ENCODE assay signal across 9 mouse cellular contexts in genomic region chr11:72050895-72051858, GRCm38 (mm10). TPM values are rescaled to one million over a fixed set of nuclear protein-coding genes. Genes with fewer than 3 reads are reported as not detected.
DNase-seq lines count a peak whose midpoint lies in the region; ATAC-seq and TF ChIP-seq lines count a peak whose summit lies in the region.
"Had no signal": no experiment of that assay in that cellular context is flagged by ENCODE, and none has a peak within 500 bp of the region (broad histone marks: within the 10 kb centered on the region; RNA-seq: fewer than 3 reads in every experiment).

No protein-coding gene starts in this region.

- peak overlapping the region; percentile 56 for H3K4me3 ChIP-seq in heart, embryonic 12.5 days
- H3K4me3 ChIP-seq in embryonic fibroblast, embryonic 13.5 days (ENCODE audit: insufficient read depth, low read length): peak overlapping the region; percentile 41
- H3K4me3 ChIP-seq in midbrain, embryonic 13.5 days (replicated peaks): peak overlapping the region; percentile 58

- H3K36me3 ChIP-seq in heart, embryonic 12.5 days: peaks cover 11% of the 10 kb centered on the region
- peaks cover 5% of the 10 kb centered on the region; the same call in 1 of the 2 replicates for H3K36me3 ChIP-seq in midbrain, embryonic 13.5 days

- WGBS in heart, embryonic 12.5 days: 3% methylated on average over 45 of the region's 45 CpGs
- WGBS in midbrain, embryonic 13.5 days: 2% methylated on average over 44 of the region's 45 CpGs

- no peak for TF ChIP-seq POLR2A in embryonic fibroblast, embryonic 13.5 days (IDR thresholded peaks at IDR 0.05; ENCODE audit: low read depth, low read length)

- peak overlapping the region; percentile 94 for H3K4me2 ChIP-seq in heart, embryonic 12.5 days
- peak overlapping the region; percentile 84 for H3K4me2 ChIP-seq in midbrain, embryonic 13.5 days (replicated peaks)

- peak overlapping the region; percentile 64 for H3K9ac ChIP-seq in heart, embryonic 12.5 days
- peak overlapping the region; percentile 81 for H3K9ac ChIP-seq in midbrain, embryonic 13.5 days (replicated peaks)

- no peak for ATAC-seq in heart, embryonic 12.5 days (ENCODE audit: insufficient number of reproducible peaks, low FRiP score)
- ATAC-seq in midbrain, embryonic 13.5 days: peak; percentile 79

- H3K27me3 ChIP-seq in heart, embryonic 12.5 days (replicated peaks): peaks cover 57% of the 10 kb centered on the region
- H3K27me3 ChIP-seq in midbrain, embryonic 13.5 days: peaks cover 39% of the 10 kb centered on the region

- peak; percentile 39; the same call in 1 of the 2 replicates for TF ChIP-seq CTCF in embryonic fibroblast, embryonic 13.5 days (IDR thresholded peaks at IDR 0.05; ENCODE audit: borderline replicate concordance, insufficient read depth, low read length)

- DNase-seq in heart, postnatal 36 days: no peak
- DNase-seq in NIH3T3 (ENCODE audit: low read depth): peak; percentile 34
- DNase-seq in kidney, postnatal 14 days: peak; percentile 52
- DNase-seq in testis, postnatal 14 days (ENCODE audit: low spot score): peak; percentile 43
- DNase-seq in urinary bladder, postnatal 4 days (ENCODE audit: low spot score in 2 of 2): no peak

- H3K27ac ChIP-seq in heart, embryonic 12.5 days (ENCODE audit: poor library complexity, severe bottlenecking): no peak overlapping the region
- no peak overlapping the region for H3K27ac ChIP-seq in embryonic fibroblast, embryonic 13.5 days (ENCODE audit: insufficient read depth, low read length)
- H3K27ac ChIP-seq in midbrain, embryonic 13.5 days: peak overlapping the region; percentile 65

- no peaks in the 10 kb centered on the region for H3K9me3 ChIP-seq in heart, embryonic 12.5 days (replicated peaks)
- no peaks in the 10 kb centered on the region for H3K9me3 ChIP-seq in midbrain, embryonic 13.5 days

- intact Hi-C loops in heart, postnatal 36 days (cut with DNase I): loop anchor here (5.0 kb wide), 2 partner anchors 81 to 156 kb away; partner anchors contain the start of genes 4933427D14Rik, Gm43951 and Txndc17

- peaks cover 10% of the 10 kb centered on the region for H3K4me1 ChIP-seq in heart, embryonic 12.5 days (replicated peaks)
- no peaks in the 10 kb centered on the region for H3K4me1 ChIP-seq in embryonic fibroblast, embryonic 13.5 days (ENCODE audit: control insufficient read depth, insufficient read depth, low read length)
- H3K4me1 ChIP-seq in midbrain, embryonic 13.5 days (replicated peaks): peaks cover 25% of the 10 kb centered on the region

RNA-seq across cellular contexts. Expression of gene Pimreg, which starts 9.3 kb away (rescaled TPM):
- polyA plus RNA-seq in heart, embryonic 12.5 days (2016; fragmentation: Nextera tagmentation; extraction: Ambion mirVana): 90.6 and 92.7 TPM in 2 replicates
- 1 to 10 TPM; 1.1 to 1.4 TPM for total RNA-seq in heart, postnatal 36 days (2021)
- polyA plus RNA-seq in embryonic fibroblast, embryonic 13.5 days (2011; ENCODE audit: insufficient read length, low read depth, missing spikeins): 26.6 and 32.9 TPM in 2 replicates
- polyA plus RNA-seq in midbrain, embryonic 13.5 days (2015; fragmentation: Nextera tagmentation; extraction: Ambion mirVana): 79.0 and 80.7 TPM in 2 replicates

RNA-seq across cellular contexts. Expression of gene Aipl1, which starts 13.9 kb away (rescaled TPM):
- 0.80 and 1.0 TPM in 2 replicates for polyA plus RNA-seq in heart, embryonic 12.5 days (2016; fragmentation: Nextera tagmentation; extraction: Ambion mirVana)
- not detected for total RNA-seq in heart, postnatal 36 days (2021)
- polyA plus RNA-seq in embryonic fibroblast, embryonic 13.5 days (2011; ENCODE audit: insufficient read length, low read depth, missing spikeins): 0.20 and 0.30 TPM in 2 replicates
- 0.43 and 0.63 TPM in 2 replicates for polyA plus RNA-seq in midbrain, embryonic 13.5 days (2015; fragmentation: Nextera tagmentation; extraction: Ambion mirVana)
- total RNA-seq: layer of hippocampus, postnatal 10 days had no signal

Comparison
In these comparisons a context has a peak if more than half of its experiments do, and no peak if none do; other contexts are left out.
1. DNase-seq: peak in NIH3T3 (single experiment), kidney, postnatal 14 days (single experiment) and testis, postnatal 14 days (single experiment); none in heart, postnatal 36 days (0 of 2) and urinary bladder, postnatal 4 days (0 of 2).
2. Peak in every context shown above with its lines, with median percentiles within 50 percentile points of each other: H3K4me3 ChIP-seq.